Mouse (Mus musculus): ENCODE results near the gene Cdh26.

Cdh26 gene

GRCm38 (mm10) chr2:178430231-178430630 is at the start of gene Cdh26:
TSS of gene Cdh26 (plus strand) at chr2:178430531.
- DNase-seq = no peak

GRCm38 (mm10) chr2:178407053-178407815 is 23.1 kb upstream of the Cdh26 start, which contains the start of gene Sycp2:
TSS of gene Sycp2 (minus strand) at chr2:178407685.
- DNase-seq = no peak

GRCm38 (mm10) chr2:178409024-178409423 is 21.3 kb upstream of the Cdh26 start:
- DNase-seq = no peak

GRCm38 (mm10) chr2:178410286-178410685 is 20.0 kb upstream of the Cdh26 start:
- no peak for DNase-seq

- DNase-seq = no peak
Observed at GRCm38 (mm10) chr2:178412598-178412997, 17.7 kb upstream of the Cdh26 start.

GRCm38 (mm10) chr2:178413081-178413480 is 17.2 kb upstream of the Cdh26 start:
- no peak for DNase-seq

GRCm38 (mm10) chr2:178413481-178414260 is 16.7 kb upstream of the Cdh26 start:
- DNase-seq = peak; percentile 17

- DNase-seq = peak; percentile 18
Observed at GRCm38 (mm10) chr2:178414261-178415149, 15.8 kb upstream of the Cdh26 start, which contains the start of the genes Ppp1r3d and Fam217b. TSS of gene Ppp1r3d (minus strand) at chr2:178414472. TSS of gene Fam217b (plus strand) at chr2:178414524.

GRCm38 (mm10) chr2:178415150-178415448 is 15.2 kb upstream of the Cdh26 start:
- DNase-seq = no peak

GRCm38 (mm10) chr2:178416427-178416826 is 13.9 kb upstream of the Cdh26 start:
- no peak for DNase-seq

GRCm38 (mm10) chr2:178416970-178417369 is 13.4 kb upstream of the Cdh26 start:
- no peak for DNase-seq

GRCm38 (mm10) chr2:178420576-178420975 is 9.8 kb upstream of the Cdh26 start:
- DNase-seq = no peak

- DNase-seq = no peak
Observed at GRCm38 (mm10) chr2:178421603-178422002, 8.7 kb upstream of the Cdh26 start.

GRCm38 (mm10) chr2:178422186-178422585 is 8.1 kb upstream of the Cdh26 start:
- DNase-seq = no peak

- no peak for DNase-seq
Observed at GRCm38 (mm10) chr2:178423223-178423622, 7.1 kb upstream of the Cdh26 start.

GRCm38 (mm10) chr2:178426229-178426628 is 4.1 kb upstream of the Cdh26 start:
- no peak for DNase-seq

- no peak for DNase-seq
Observed at GRCm38 (mm10) chr2:178427181-178427580, 3.1 kb upstream of the Cdh26 start.

GRCm38 (mm10) chr2:178428183-178428582 is 2.1 kb upstream of the Cdh26 start:
- DNase-seq = no peak

- DNase-seq = no peak
Observed at GRCm38 (mm10) chr2:178428676-178429075, 1.7 kb upstream of the Cdh26 start.

GRCm38 (mm10) chr2:178429426-178429825 is 905 bp upstream of the Cdh26 start:
- no peak for DNase-seq

GRCm38 (mm10) chr2:178433495-178433894 is 3.2 kb downstream of the Cdh26 start:
- no peak for DNase-seq

- no peak for DNase-seq
Observed at GRCm38 (mm10) chr2:178433903-178434302, 3.6 kb downstream of the Cdh26 start.

GRCm38 (mm10) chr2:178437311-178437710 is 7.0 kb downstream of the Cdh26 start:
- DNase-seq = no peak

All from cerebellum, adult 8-10 months (tissue).